Mouse (Mus musculus): Measurements from ENCODE around the gene Gata2. TPM values are rescaled to one million over a fixed set of nuclear protein-coding genes. Genes with fewer than 3 reads are reported as not detected.

Gene Gata2
- polyA plus RNA-seq, 1 experiment from 2014 or later = 14.3 TPM

- Histone ChIP-seq H3K4me1 (peaks cover 2% of the 10 kb centered on the region; the same call in 1 of the 2 replicates), H3K36me3 (no peaks in the 10 kb centered on the region), H3K4me3 (replicated peaks) (no peak within 1 kb of the TSS), H3K27ac (replicated peaks) (no peak within 1 kb of the TSS), H3K4me2 (no peak within 1 kb of the TSS), H3K27me3 (replicated peaks) (peaks cover 3% of the 10 kb centered on the region; the same call in 1 of the 2 replicates), H3K9ac (replicated peaks) (no peak within 1 kb of the TSS), H3K9me3 (replicated peaks) (no peaks in the 10 kb centered on the region)
- no peak for ATAC-seq (ENCODE audit: low FRiP score)
- WGBS = 47% methylated on average over 10 of the region's 10 CpGs
Observed at GRCm38 (mm10) chr6:88221968-88222367, 28.3 kb downstream of the Gata2 start, which contains the start of gene Dnajb8. Gene Dnajb8 (plus strand): TSS chr6:88222268.

GRCm38 (mm10) chr6:88226570-88226994 lies 32.9 kb downstream of the Gata2 start:
- H3K9ac ChIP-seq (replicated peaks) = no peak overlapping the region
- H3K4me1 ChIP-seq = peaks cover 2% of the 10 kb centered on the region; the same call in 1 of the 2 replicates
- H3K27me3 ChIP-seq (replicated peaks) = peaks cover 6% of the 10 kb centered on the region
- no peak overlapping the region for H3K4me3 ChIP-seq (replicated peaks)
- H3K4me2 ChIP-seq = no peak overlapping the region
- 9% methylated on average over 5 of the region's 5 CpGs for WGBS
- H3K9me3 ChIP-seq (replicated peaks) = no peaks in the 10 kb centered on the region
- H3K27ac ChIP-seq (replicated peaks) = no peak overlapping the region
- ATAC-seq (ENCODE audit: low FRiP score) = no peak
- H3K36me3 ChIP-seq = no peaks in the 10 kb centered on the region

GRCm38 (mm10) chr6:88227537-88227936 lies 33.8 kb downstream of the Gata2 start:
- H3K4me2 ChIP-seq = no peak overlapping the region
- H3K9me3 ChIP-seq (replicated peaks) = no peaks in the 10 kb centered on the region
- 45% methylated on average over 7 of the region's 7 CpGs for WGBS
- no peak overlapping the region for H3K4me3 ChIP-seq (replicated peaks)
- H3K4me1 ChIP-seq = peaks cover 2% of the 10 kb centered on the region; the same call in 1 of the 2 replicates
- H3K36me3 ChIP-seq = no peaks in the 10 kb centered on the region
- H3K27me3 ChIP-seq (replicated peaks) = peaks cover 6% of the 10 kb centered on the region
- no peak overlapping the region for H3K27ac ChIP-seq (replicated peaks)
- no peak overlapping the region for H3K9ac ChIP-seq (replicated peaks)
- no peak for ATAC-seq (ENCODE audit: low FRiP score)

DNA sequence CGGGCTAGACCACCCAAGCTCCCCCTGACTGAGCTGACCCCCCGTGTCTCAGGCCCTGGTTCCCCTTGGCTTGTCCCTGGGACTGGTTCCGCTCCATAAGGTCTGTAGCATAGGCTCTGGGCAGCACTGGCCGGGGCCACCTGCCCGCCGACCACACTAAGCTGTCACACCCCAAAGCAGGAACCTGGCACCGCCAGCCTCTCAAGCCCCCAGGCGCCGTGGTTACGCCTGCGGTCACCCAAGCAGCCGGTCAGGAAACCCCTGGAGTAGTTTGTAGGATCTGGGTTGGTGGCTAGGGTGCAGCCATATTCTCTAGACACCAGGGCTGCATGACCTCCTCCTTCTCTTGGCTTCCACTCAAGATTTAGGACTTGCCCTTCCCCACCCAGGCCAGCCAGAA lies 35.5 kb downstream of the Gata2 start:
- WGBS = 87% methylated on average over 12 of the region's 12 CpGs
- Histone ChIP-seq H3K36me3 (no peaks in the 10 kb centered on the region), H3K27ac (replicated peaks) (no peak overlapping the region), H3K9me3 (replicated peaks) (no peaks in the 10 kb centered on the region), H3K4me3 (replicated peaks) (no peak overlapping the region), H3K4me1 (peaks cover 2% of the 10 kb centered on the region; the same call in 1 of the 2 replicates), H3K9ac (replicated peaks) (no peak overlapping the region), H3K27me3 (replicated peaks) (peaks cover 17% of the 10 kb centered on the region), H3K4me2 (no peak overlapping the region)
- ATAC-seq (ENCODE audit: low FRiP score) = no peak

GRCm38 (mm10) chr6:88231821-88232220 lies 38.1 kb downstream of the Gata2 start:
- Histone ChIP-seq H3K4me3 (replicated peaks) (no peak overlapping the region), H3K4me2 (no peak overlapping the region), H3K9me3 (replicated peaks) (no peaks in the 10 kb centered on the region), H3K4me1 (peaks cover 6% of the 10 kb centered on the region), H3K27ac (replicated peaks) (no peak overlapping the region), H3K27me3 (replicated peaks) (peaks cover 27% of the 10 kb centered on the region), H3K36me3 (no peaks in the 10 kb centered on the region), H3K9ac (replicated peaks) (no peak overlapping the region)
- WGBS = 81% methylated on average over 7 of the region's 7 CpGs
- no peak for ATAC-seq (ENCODE audit: low FRiP score)

GRCm38 (mm10) chr6:88232221-88232620 lies 38.5 kb downstream of the Gata2 start:
- Histone ChIP-seq H3K36me3 (no peaks in the 10 kb centered on the region), H3K9ac (replicated peaks) (no peak overlapping the region), H3K4me3 (replicated peaks) (no peak overlapping the region), H3K27me3 (replicated peaks) (peaks cover 30% of the 10 kb centered on the region), H3K4me2 (no peak overlapping the region), H3K9me3 (replicated peaks) (no peaks in the 10 kb centered on the region), H3K27ac (replicated peaks) (no peak overlapping the region), H3K4me1 (peaks cover 6% of the 10 kb centered on the region)
- WGBS = 43% methylated on average over 6 of the region's 6 CpGs
- no peak for ATAC-seq (ENCODE audit: low FRiP score)

DNA sequence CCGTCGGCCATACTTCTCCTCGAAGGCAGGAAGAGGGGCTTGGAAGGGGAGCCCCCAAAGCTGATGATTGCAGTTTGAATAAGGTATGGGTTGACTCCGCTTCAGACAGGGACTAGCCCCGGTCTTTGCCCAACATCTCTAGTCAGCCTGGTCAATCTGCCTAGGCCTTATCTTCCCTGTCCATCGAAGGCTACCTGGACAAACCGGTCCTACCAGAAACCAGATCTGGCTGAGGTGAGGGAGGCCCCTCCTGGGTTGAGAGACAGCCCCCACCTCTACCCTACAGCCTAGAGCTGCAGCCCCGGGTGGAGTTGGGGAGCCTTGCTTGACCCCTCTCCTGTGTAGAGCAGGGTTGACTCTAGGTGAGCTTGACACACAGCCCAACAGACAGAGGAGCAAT lies 40.3 kb downstream of the Gata2 start:
- no peak for ATAC-seq (ENCODE audit: low FRiP score)
- Histone ChIP-seq H3K4me3 (replicated peaks) (no peak overlapping the region), H3K9me3 (replicated peaks) (no peaks in the 10 kb centered on the region), H3K27me3 (replicated peaks) (peaks cover 41% of the 10 kb centered on the region), H3K4me2 (no peak overlapping the region), H3K27ac (replicated peaks) (no peak overlapping the region), H3K36me3 (no peaks in the 10 kb centered on the region), H3K4me1 (peaks cover 6% of the 10 kb centered on the region), H3K9ac (replicated peaks) (no peak overlapping the region)
- WGBS = 79% methylated on average over 8 of the region's 8 CpGs

DNA sequence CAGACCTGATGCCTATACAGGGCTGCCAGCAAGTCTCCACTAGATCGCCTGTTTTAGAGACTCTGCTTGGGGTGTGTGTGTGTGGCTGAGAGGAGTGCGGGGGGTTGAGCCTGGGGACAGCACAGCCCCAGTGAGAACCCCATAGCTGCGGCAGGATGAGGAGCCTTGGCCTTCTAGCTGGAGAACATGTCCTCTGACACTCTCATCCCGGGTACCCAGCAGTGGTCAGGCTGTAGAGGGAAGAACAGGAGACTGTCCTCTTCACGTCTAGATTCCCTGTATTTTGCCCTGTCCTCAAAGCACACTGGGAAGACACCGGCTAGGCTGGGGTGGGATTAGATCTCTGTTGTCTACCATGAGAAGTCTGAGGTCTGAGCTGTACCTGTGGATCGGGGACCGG lies 41.8 kb downstream of the Gata2 start:
- Histone ChIP-seq H3K27me3 (replicated peaks) (peaks cover 52% of the 10 kb centered on the region), H3K4me3 (replicated peaks) (no peak overlapping the region), H3K9ac (replicated peaks) (no peak overlapping the region), H3K27ac (replicated peaks) (no peak overlapping the region), H3K9me3 (replicated peaks) (no peaks in the 10 kb centered on the region), H3K36me3 (no peaks in the 10 kb centered on the region), H3K4me1 (peaks cover 6% of the 10 kb centered on the region), H3K4me2 (no peak overlapping the region)
- 24% methylated on average over 8 of the region's 8 CpGs for WGBS
- ATAC-seq (ENCODE audit: low FRiP score) = no peak

GRCm38 (mm10) chr6:88235983-88236382 lies 42.3 kb downstream of the Gata2 start:
- Histone ChIP-seq H3K9ac (replicated peaks) (no peak overlapping the region), H3K4me3 (replicated peaks) (no peak overlapping the region), H3K27me3 (replicated peaks) (peaks cover 51% of the 10 kb centered on the region), H3K4me1 (peaks cover 6% of the 10 kb centered on the region), H3K36me3 (no peaks in the 10 kb centered on the region), H3K27ac (replicated peaks) (no peak overlapping the region), H3K9me3 (replicated peaks) (no peaks in the 10 kb centered on the region), H3K4me2 (peak overlapping the region; percentile 44)
- peak; percentile 38; the same call in 1 of the 2 replicates for ATAC-seq (ENCODE audit: low FRiP score)
- 3% methylated on average over 17 of the region's 17 CpGs for WGBS

- 10% methylated on average over 7 of the region's 7 CpGs for WGBS
- H3K9ac ChIP-seq (replicated peaks) = no peak overlapping the region
- no peak for ATAC-seq (ENCODE audit: low FRiP score)
- no peaks in the 10 kb centered on the region for H3K9me3 ChIP-seq (replicated peaks)
- peaks cover 6% of the 10 kb centered on the region for H3K4me1 ChIP-seq
- peak overlapping the region; percentile 44 for H3K4me2 ChIP-seq
- H3K36me3 ChIP-seq = no peaks in the 10 kb centered on the region
- no peak overlapping the region for H3K4me3 ChIP-seq (replicated peaks)
- peaks cover 51% of the 10 kb centered on the region for H3K27me3 ChIP-seq (replicated peaks)
- no peak overlapping the region for H3K27ac ChIP-seq (replicated peaks)
Observed at GRCm38 (mm10) chr6:88236513-88236912, 42.8 kb downstream of the Gata2 start.

DNA sequence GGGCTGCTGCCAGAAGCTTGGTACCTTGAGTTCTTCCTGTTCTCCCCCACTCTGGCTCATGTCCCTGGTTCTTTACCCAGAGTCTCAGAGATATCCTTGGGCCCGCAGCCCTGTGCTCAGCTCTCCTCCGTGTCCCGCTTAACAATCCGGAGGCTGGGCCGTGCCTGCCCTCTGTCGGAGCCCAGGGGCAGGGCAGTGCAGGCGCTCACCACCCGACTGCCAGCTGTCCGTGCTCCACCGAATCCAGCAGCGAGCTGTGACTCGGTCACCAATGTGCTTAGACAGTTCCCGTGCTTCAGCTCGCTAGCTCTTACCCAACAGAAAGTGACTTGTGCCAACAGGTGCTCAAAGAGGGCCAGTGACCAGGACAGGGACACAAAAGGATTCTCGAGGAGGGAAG lies 48.9 kb downstream of the Gata2 start:
- Histone ChIP-seq H3K9me3 (replicated peaks) (no peaks in the 10 kb centered on the region), H3K36me3 (no peaks in the 10 kb centered on the region), H3K4me1 (no peaks in the 10 kb centered on the region), H3K27ac (replicated peaks) (no peak overlapping the region), H3K27me3 (replicated peaks) (peaks cover 33% of the 10 kb centered on the region), H3K4me3 (replicated peaks) (no peak overlapping the region), H3K4me2 (no peak overlapping the region; the same call in 1 of the 2 replicates), H3K9ac (replicated peaks) (no peak overlapping the region)
- no peak; the same call in 1 of the 2 replicates for ATAC-seq (ENCODE audit: low FRiP score)
- WGBS = 2% methylated on average over 15 of the region's 15 CpGs

DNA sequence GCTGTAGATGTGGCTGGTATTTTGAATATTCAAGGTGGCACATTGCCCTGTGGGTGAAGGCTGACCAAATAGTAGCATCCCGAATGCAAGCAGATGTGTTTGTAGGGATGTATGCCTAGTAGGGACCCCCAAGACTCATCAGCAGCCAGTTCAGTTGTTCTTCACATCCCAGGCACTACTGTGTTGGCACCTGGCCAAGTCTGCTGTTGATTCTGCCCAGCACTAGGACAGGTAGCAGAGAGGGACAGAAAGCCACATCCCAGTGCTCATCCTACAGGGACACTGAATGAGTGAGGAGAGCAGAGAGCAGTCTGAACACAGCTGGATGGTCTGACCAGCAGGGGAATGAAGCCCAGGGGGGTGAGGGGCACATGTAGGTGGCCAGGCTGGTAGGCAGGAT lies 55.5 kb downstream of the Gata2 start:
- ATAC-seq (ENCODE audit: low FRiP score) = no peak
- no peak overlapping the region for H3K4me2 ChIP-seq
- 81% methylated on average over 1 of the region's 1 CpGs for WGBS

More for the DNA sequence above, 55.5 kb downstream of the Gata2 start:
- no peak overlapping the region for H3K9ac ChIP-seq (replicated peaks)
- H3K9me3 ChIP-seq (replicated peaks) = no peaks in the 10 kb centered on the region
- H3K36me3 ChIP-seq = no peaks in the 10 kb centered on the region
- no peaks in the 10 kb centered on the region for H3K4me1 ChIP-seq
- no peaks in the 10 kb centered on the region for H3K27me3 ChIP-seq (replicated peaks)
- no peak overlapping the region for H3K4me3 ChIP-seq (replicated peaks)
- no peak overlapping the region for H3K27ac ChIP-seq (replicated peaks)
